Mouse (Mus musculus) MEL (cell line): ENCODE measurements around the gene Pigb.

Experiments used
- CTCF ChIP-seq, 3 experiments: IDR thresholded peaks in 2 of 3; conservative IDR thresholded peaks in 1 of 3; 2 replicates each; pipeline ENCODE4 v1.5.1; 2011 to 2012; ENCODE audit warnings: low read length in 3 of 3, low read depth in 2 of 3, mild to moderate bottlenecking in 2 of 3, improper control_type of control experiment in 1 of 3, inconsistent platforms in 1 of 3, mixed read lengths in 1 of 3, moderate library complexity in 1 of 3; ENCODE audit not compliant: control insufficient read depth in 1 of 3, insufficient read depth in 1 of 3, poor library complexity in 1 of 3, severe bottlenecking in 1 of 3
- EP300 ChIP-seq, 2 experiments: IDR thresholded peaks; 2 replicates each; pipeline ENCODE4 v1.6.1; 2011; ENCODE audit warnings: improper control_type of control experiment in 2 of 2, low read length in 2 of 2, low read depth in 1 of 2, mild to moderate bottlenecking in 1 of 2
- GATA1 ChIP-seq: IDR thresholded peaks from 2 replicates; pipeline ENCODE4 v1.6.1; 2011; ENCODE audit warnings: low read depth, low read length, improper control_type of control experiment
- POLR2A ChIP-seq, 2 experiments: IDR thresholded peaks; 2 replicates each; pipeline ENCODE4 v1.6.1; 2011 to 2012; ENCODE audit warnings: low read length in 2 of 2, mild to moderate bottlenecking in 2 of 2, control low read depth in 1 of 2, improper control_type of control experiment in 1 of 2, low read depth in 1 of 2, moderate library complexity in 1 of 2; ENCODE audit not compliant: control insufficient read depth in 1 of 2, insufficient read depth in 1 of 2, poor library complexity in 1 of 2
- TAL1 ChIP-seq: IDR thresholded peaks from 2 replicates; pipeline ENCODE4 v1.6.1; 2012; ENCODE audit warnings: mild to moderate bottlenecking, inconsistent platforms, low read length, moderate library complexity, mixed read lengths
- USF1 ChIP-seq: IDR thresholded peaks from 2 replicates; pipeline ENCODE4 v1.6.1; 2014; ENCODE audit warnings: low read depth, mild to moderate bottlenecking, inconsistent platforms, low read length, improper control_type of control experiment, moderate library complexity

- TF ChIP-seq CTCF (IDR thresholded peaks at IDR 0.05 in 2 of 3, conservative IDR thresholded peaks at IDR 0.05 in 1 of 3; ENCODE audit: control insufficient read depth in 1 of 3, insufficient read depth in 1 of 3, low read depth in 2 of 3, low read length in 3 of 3, poor library complexity in 1 of 3, severe bottlenecking in 1 of 3) = no peak
- no peak for TF ChIP-seq EP300 (IDR thresholded peaks at IDR 0.05; ENCODE audit: low read depth in 1 of 2, low read length in 2 of 2)
- no peak for TF ChIP-seq TAL1
- TF ChIP-seq POLR2A (IDR thresholded peaks at IDR 0.05; ENCODE audit: control insufficient read depth in 1 of 2, insufficient read depth in 1 of 2, low read depth in 1 of 2, low read length in 2 of 2, poor library complexity in 1 of 2) = no peak
- no peak for TF ChIP-seq GATA1
- TF ChIP-seq USF1 = no peak
These were observed 14.2 kb downstream of the Pigb start for GRCm38 (mm10) chr9:73025818-73026636.
